Mouse (Mus musculus) small intestine, adult 2 months (tissue): ENCODE results near the gene Bst2.

Experiments
- CTCF ChIP-seq: fragments of 200-500 bp; IDR thresholded peaks from 2 replicates; pipeline ENCODE4 v1.5.1; 2012; ENCODE audit warnings: low read depth, mild to moderate bottlenecking, control low read depth, inconsistent platforms, low read length, moderate library complexity, mixed read lengths; ENCODE audit not compliant: insufficient replicate concordance, insufficient read length; ENCODE audit errors: extremely low read depth
- POLR2A ChIP-seq: fragments of 200-500 bp; IDR thresholded peaks from 2 replicates; pipeline ENCODE4 v1.6.1; 2012; ENCODE audit warnings: low read depth, mild to moderate bottlenecking, control low read depth, inconsistent platforms, low read length, moderate library complexity

- TF ChIP-seq POLR2A (no peak), CTCF (no peak)
Observed at GRCm38 (mm10) chr8:71527162-71527870, 9.9 kb downstream of the Bst2 start.
